Mouse (Mus musculus) midbrain, embryonic 13.5 days (tissue): Measurements from ENCODE around the gene Iqcf4. TPM values are rescaled to one million over a fixed set of nuclear protein-coding genes. Genes with fewer than 3 reads are reported as not detected.

Source experiments
- polyA plus RNA-seq: library from polyadenylated mRNA; unstranded; fragments of >200 nt; fragmentation: Nextera tagmentation; extraction: Ambion mirVana; gene quantifications from 2 replicates; pipeline ENCODE4 v1.2.1, GENCODE M21; 2015

Iqcf4 gene
- polyA plus RNA-seq, 1 experiment from 2014 or later = not detected

Other genes starting within 250 kb of the Iqcf4 start
- gene Dusp7, start 202.4 kb downstream of the Iqcf4 start, polyA plus RNA-seq = 9.0 and 9.4 TPM in 2 replicates
- 676 and 681 TPM in 2 replicates for gene Rpl29, start 141.5 kb downstream of the Iqcf4 start, polyA plus RNA-seq
- gene Acy1, start 132.7 kb downstream of the Iqcf4 start, polyA plus RNA-seq = 23.6 and 24.4 TPM in 2 replicates
- gene Abhd14b, start 123.5 kb downstream of the Iqcf4 start, polyA plus RNA-seq = 5.8 and 6.0 TPM in 2 replicates
- 40.2 and 43.0 TPM in 2 replicates for gene Abhd14a, start 123.3 kb downstream of the Iqcf4 start, polyA plus RNA-seq
- gene Pcbp4, start 117.7 kb downstream of the Iqcf4 start, polyA plus RNA-seq = 280 and 309 TPM in 2 replicates
- gene Gpr62, start 105.1 kb downstream of the Iqcf4 start, polyA plus RNA-seq = 0.63 and 0.75 TPM in 2 replicates
- 46.2 and 47.8 TPM in 2 replicates for gene Rrp9, start 95.0 kb downstream of the Iqcf4 start, polyA plus RNA-seq
- 0.34 and 0.81 TPM in 2 replicates for gene Parp3, start 94.0 kb downstream of the Iqcf4 start, polyA plus RNA-seq
- not detected in 2 replicates for gene Iqcf1, start 71.0 kb downstream of the Iqcf4 start, polyA plus RNA-seq
- gene Iqcf5, start 56.4 kb downstream of the Iqcf4 start, polyA plus RNA-seq = not detected in 2 replicates
- gene Iqcf3, start 9.4 kb downstream of the Iqcf4 start, polyA plus RNA-seq = not detected in 2 replicates
- not detected in 2 replicates for gene Iqcf6, start 55.6 kb upstream of the Iqcf4 start, polyA plus RNA-seq
- 7.7 and 9.6 TPM in 2 replicates for gene Grm2, start 85.1 kb upstream of the Iqcf4 start, polyA plus RNA-seq
- 36.8 and 36.9 TPM in 2 replicates for gene Tex264, start 114.9 kb upstream of the Iqcf4 start, polyA plus RNA-seq
- 8.6 and 10.5 TPM in 2 replicates for gene Rad54l2, start 218.2 kb upstream of the Iqcf4 start, polyA plus RNA-seq